Mouse (Mus musculus) cortical plate, adult 2 months (tissue): Measurements from ENCODE around the gene Zcchc10. TPM values are rescaled to one million over a fixed set of nuclear protein-coding genes. Genes with fewer than 3 reads are reported as not detected.
A peak's percentile ranks its signal among the peaks of the same experiment; 100 is the strongest.
"Not testable (repeated sequence)": the region's sequence is repeated elsewhere in the genome, so short reads cannot be mapped to it uniquely, and the experiment has no call there.

Experiments
- H3K27ac ChIP-seq: fragments of 200-500 bp; 2 replicates; pipeline ENCODE4 v1.5.1; 2012; ENCODE audit warnings: low read length, control low read depth, inconsistent platforms; ENCODE audit not compliant: insufficient read depth
- H3K4me1 ChIP-seq: fragments of 200-500 bp; 2 replicates; pipeline ENCODE4 v1.6.1; 2011; ENCODE audit warnings: low read length; ENCODE audit not compliant: control insufficient read depth, insufficient read depth
- H3K4me3 ChIP-seq: fragments of 200-500 bp; 2 replicates; pipeline ENCODE4 v1.5.1; 2011; ENCODE audit warnings: mild to moderate bottlenecking, low read length, control low read depth; ENCODE audit not compliant: insufficient read depth
- CTCF ChIP-seq: fragments of 200-500 bp; IDR thresholded peaks from 2 replicates; pipeline ENCODE4 v1.5.1; 2011; ENCODE audit warnings: mild to moderate bottlenecking, control low read depth, low read length; ENCODE audit not compliant: insufficient read depth; ENCODE audit errors: extremely low read depth
- POLR2A ChIP-seq: fragments of 200-500 bp; IDR thresholded peaks from 2 replicates; pipeline ENCODE4 v1.6.1; 2011; ENCODE audit warnings: mild to moderate bottlenecking, low read length, control low read depth; ENCODE audit not compliant: insufficient read depth; ENCODE audit errors: extremely low read depth
- polyA plus RNA-seq: library from polyadenylated mRNA; depleted of rRNA; stranded (reverse); fragments of >200 nt; gene quantifications from 2 replicates; pipeline ENCODE4 v1.2.3, GENCODE M21; 2012

Zcchc10 gene
- polyA plus RNA-seq, 1 experiment, result 11.2 TPM

DNA sequence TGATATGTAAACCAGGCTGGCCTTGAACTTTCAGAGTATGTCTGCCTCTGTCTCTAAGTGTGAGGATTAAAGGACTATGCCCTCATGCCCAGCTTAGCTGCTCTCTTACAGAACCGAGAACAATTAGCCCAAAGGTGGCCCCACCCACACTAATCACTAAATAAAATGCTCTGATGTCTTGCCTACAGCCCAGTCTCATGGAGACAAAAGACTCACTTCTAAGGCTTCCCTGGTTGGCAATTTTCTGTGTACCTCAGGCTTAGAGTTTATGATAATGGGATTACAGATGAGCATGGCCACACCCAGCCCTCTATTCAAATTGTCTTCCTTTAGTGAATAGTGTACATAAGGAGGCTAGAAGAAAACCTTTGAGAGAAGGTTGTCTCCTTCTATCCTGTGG lies 13.1 kb upstream of the Zcchc10 start:
- Histone ChIP-seq H3K4me3 (no peak overlapping the region), H3K4me1 (no peaks in the 10 kb centered on the region; the same call in 1 of the 2 replicates), H3K27ac (no peak overlapping the region)
- TF ChIP-seq CTCF, result no peak
- no peak for TF ChIP-seq POLR2A

DNA sequence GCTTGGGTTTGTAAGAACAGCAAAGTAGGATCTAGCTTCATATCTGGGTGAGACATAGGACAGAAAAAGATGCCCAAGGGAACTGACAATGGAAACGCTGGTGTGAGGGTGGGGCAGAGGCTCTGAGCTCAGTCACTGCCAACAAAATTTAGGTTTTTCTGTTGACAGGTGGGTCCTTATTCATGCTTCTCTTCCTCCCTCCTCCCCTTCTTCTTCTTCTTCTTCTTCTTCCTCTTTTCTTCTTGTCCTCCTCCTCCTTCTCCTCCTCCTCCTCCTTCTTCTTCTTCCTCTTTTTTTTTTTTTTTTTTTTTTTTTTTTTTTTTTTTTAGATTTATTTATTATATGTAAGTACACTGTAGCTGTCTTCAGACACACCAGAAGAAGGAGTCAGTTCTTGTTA lies 11.7 kb upstream of the Zcchc10 start:
- not testable (repeated sequence) for H3K27ac ChIP-seq, H3K4me3 ChIP-seq, H3K4me1 ChIP-seq

DNA sequence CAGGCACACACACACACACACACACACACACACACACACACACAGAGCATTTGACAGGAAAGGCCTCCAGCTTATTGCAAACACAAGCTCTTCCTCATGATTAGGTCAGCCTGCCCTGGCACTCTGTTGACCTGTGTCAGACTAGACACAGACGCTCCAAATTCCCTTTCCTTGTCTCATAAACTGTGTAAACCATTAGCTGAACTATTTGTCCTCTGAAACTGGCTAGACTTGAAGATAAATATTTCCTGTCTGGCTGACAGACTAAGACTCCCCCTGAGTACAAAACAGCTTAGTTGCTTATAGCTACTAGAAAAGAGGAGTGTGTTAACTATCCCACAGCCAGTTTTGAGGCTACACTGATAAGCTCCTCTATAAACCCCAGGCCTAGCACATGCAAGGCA lies 9.7 kb upstream of the Zcchc10 start:
- Histone ChIP-seq H3K27ac (no peak overlapping the region), H3K4me3 (no peak overlapping the region), H3K4me1 (no peaks in the 10 kb centered on the region)
- no peak for TF ChIP-seq CTCF
- TF ChIP-seq POLR2A, result no peak

DNA sequence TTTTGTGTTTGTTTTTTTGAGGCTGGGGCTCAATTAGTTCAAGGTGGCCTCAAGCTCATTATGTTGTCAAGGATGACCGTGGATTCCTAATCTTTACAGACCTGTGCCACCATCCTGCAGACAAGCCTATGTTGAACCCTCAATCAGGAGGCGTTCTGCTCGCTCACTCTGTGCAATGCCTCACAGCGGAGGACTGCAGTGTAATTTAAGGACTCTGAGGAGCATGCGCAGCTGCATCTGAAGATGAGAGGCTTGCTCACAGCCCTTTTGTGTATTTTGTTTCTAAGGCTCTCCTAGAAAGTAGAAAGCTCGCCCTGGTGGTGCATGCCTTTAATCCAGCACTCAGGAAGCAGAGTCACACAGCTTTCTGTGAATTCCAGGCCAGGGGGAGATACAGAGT lies 7.5 kb upstream of the Zcchc10 start:
- H3K27ac ChIP-seq, result no peak overlapping the region
- H3K4me3 ChIP-seq, result no peak overlapping the region
- TF ChIP-seq CTCF (no peak), POLR2A (peak; percentile 64)
- H3K4me1 ChIP-seq, result no peaks in the 10 kb centered on the region

DNA sequence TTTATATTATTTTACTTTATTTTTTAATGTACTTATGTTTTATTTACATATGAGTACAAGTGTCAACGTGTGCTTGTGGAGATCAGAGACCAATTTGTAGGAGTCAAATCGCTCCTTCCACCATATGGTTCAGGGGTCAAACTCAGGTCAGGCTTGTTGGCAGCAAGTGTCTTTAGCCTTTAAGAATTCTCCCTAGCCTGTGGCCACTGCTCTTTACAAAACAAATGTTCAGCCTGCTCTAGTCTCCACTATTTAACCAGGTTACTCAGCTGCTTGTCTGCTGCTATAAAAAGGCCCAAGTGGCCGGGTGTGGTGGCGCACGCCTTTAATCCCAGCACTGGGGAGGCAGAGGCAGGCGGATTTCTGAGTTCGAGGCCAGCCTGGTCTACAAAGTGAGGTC lies 6.4 kb upstream of the Zcchc10 start:
- TF ChIP-seq POLR2A (no peak), CTCF (no peak)
- Histone ChIP-seq H3K27ac (no peak overlapping the region), H3K4me3 (no peak overlapping the region), H3K4me1 (no peaks in the 10 kb centered on the region)

DNA sequence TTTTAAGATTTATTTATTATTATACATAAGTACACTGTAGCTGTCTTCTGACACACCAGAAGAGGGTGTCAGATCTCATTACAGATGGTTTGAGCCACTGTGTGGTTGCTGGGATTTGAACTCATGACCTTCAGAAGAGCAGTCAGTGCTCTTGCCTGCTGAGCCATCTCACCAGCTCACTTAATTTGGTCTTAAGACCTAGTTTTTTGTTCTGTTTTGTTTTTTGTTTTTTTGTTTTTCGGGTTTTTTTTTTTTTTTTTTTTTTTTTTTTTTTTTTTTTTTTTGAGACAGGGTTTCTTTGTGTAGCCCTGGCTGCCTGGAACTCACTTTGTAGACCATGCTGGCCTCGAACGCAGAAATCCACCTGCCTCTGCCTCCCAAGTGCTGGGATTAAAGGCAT lies 5.9 kb upstream of the Zcchc10 start:
- H3K4me1 ChIP-seq, H3K4me3 ChIP-seq: not testable (repeated sequence)

DNA sequence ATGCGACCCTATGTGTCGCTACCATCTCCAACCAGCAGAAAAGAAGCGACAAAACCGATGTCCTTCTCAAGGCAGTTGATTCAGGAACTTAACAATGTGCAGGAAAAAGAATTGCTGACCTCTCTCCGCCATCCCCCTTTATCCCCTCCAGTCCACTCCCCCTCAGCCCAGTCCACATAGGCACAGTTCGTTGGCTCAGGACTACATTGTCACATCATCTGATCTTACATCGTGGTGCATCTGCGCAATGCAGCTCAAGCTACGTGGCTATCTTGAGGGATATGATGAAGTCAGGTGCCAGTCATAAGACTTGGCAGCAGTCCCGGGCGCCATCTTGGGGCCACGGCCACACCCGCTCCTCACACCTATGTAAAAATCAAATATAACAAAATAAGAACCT lies 4.6 kb upstream of the Zcchc10 start:
- not testable (repeated sequence) for H3K4me1 ChIP-seq, H3K27ac ChIP-seq, H3K4me3 ChIP-seq

More for the DNA sequence above, 5.9 kb upstream of the Zcchc10 start:
- H3K27ac ChIP-seq, result not testable (repeated sequence)

DNA sequence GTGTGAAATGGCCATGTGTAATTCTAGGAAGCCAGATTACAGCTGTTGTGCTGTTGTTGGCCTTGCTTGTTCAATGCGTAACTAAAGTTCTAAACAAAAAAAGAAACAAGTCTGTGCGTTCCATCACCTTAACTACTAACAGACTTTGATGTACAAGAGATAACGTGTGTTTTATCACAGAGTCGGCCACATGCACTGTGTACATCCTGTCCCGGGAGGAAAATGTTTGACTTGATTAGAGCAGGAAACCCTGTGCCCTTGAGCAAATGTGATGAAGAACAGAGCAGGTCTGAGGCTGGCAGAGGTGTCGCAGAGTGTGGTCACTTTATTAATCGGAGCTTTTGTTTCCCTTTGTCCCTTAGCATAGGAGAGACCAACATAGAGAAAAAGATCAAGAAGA lies 5.8 kb downstream of the Zcchc10 start:
- H3K27ac ChIP-seq, result no peak overlapping the region
- TF ChIP-seq CTCF, result no peak
- no peak for TF ChIP-seq POLR2A
- no peak overlapping the region for H3K4me3 ChIP-seq
- H3K4me1 ChIP-seq, result no peaks in the 10 kb centered on the region

DNA sequence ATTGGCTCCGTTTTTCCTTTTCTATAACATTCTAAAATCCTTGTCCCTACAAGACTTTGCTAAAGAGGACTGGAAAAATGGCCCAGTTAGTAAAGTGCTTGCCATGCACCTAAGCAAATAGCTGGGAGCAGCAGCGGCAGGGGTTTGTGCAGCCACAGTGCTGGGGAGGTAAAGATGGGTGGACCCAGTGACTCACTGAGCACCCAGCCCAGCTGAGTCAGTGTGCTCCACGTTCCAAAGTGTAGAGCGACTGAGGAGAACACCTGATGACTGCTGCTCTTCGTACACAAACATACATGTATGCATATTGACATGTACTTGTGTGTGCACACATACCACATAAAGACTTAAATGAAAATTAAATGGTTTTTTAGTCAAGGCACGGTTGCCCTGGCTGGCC lies 6.6 kb downstream of the Zcchc10 start:
- H3K4me1 ChIP-seq, result no peaks in the 10 kb centered on the region
- no peak for TF ChIP-seq CTCF
- TF ChIP-seq POLR2A, result no peak
- no peak overlapping the region for H3K27ac ChIP-seq
- no peak overlapping the region for H3K4me3 ChIP-seq

DNA sequence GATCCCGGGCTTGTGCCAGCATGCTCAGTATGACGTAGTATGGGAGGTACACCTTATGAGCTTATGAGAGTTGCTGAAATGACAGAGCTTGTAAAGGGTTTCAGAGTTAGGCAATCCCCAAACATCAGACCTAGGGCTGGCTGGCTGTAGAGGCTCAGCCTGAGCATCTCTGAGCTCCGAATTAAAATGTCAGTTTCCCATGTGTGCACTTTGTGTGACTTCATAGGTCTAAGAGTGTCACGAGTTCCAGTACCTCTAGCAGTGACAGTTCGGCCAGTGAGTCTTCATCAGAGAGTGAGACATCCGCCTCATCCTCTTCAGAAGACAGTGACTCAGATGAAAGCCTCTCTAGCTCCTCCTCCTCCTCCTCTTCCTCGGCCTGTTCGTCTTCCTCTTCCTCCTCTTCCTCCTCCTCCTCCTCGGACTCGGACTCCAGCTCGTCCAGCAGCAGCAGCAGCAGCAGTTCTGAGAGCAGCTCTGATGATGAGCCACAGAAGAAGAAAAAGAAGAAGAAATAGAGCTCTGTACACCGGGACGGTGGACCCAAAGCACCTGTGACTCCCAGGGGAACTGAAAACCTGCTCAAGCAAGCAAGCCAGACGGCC lies 7.7 kb downstream of the Zcchc10 start:
- H3K4me3 ChIP-seq, result no peak overlapping the region
- no peak overlapping the region for H3K27ac ChIP-seq
- TF ChIP-seq POLR2A (no peak), CTCF (no peak)
- no peaks in the 10 kb centered on the region for H3K4me1 ChIP-seq

DNA sequence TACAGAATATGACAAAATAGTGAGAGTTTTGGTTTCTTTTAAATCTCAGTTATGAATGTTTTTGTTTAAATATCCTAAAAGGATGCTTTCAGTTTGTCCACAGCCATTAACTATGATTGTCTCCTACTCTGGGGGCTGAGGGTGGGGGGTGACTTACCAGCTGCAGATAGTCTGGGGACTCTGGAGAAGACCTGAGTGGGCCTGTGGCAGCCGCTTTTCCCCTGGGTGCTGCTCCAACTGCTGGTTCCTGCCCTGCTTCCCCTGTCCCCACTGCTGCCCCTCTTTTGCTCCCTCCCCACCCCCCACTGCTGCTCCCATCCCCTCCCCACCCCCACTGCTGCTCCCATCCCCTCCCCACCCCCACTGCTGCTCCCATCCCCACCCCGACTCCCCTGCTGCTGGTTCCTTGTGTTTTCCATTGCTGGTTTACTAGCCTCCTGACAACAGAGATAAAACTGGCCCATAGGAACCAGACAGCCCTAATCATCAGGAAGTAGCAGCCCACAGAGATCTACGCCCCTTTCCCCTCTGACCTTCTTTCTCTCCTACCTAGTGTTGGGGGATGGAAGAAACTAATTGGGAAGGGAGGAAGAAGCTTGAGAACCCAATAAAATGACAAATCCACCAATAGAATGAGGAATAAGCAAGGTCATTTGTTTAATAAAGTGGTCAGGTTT lies 11.2 kb downstream of the Zcchc10 start:
- H3K4me1 ChIP-seq, result no peaks in the 10 kb centered on the region
- H3K27ac ChIP-seq, result no peak overlapping the region
- H3K4me3 ChIP-seq, result no peak overlapping the region
- TF ChIP-seq CTCF (no peak), POLR2A (no peak)
